In genomic region chr16:32635314-32635713, GRCm38 (mm10) we compare ENCODE assay signal across 14 mouse cellular contexts. TPM values are rescaled to one million over a fixed set of nuclear protein-coding genes. Genes with fewer than 3 reads are reported as not detected.
DNase-seq lines count a peak whose midpoint lies in the region; ATAC-seq and TF ChIP-seq lines count a peak whose summit lies in the region.
"Had no signal": no experiment of that assay in that cellular context is flagged by ENCODE, and none has a peak within 500 bp of the region (broad histone marks: within the 10 kb centered on the region; RNA-seq: fewer than 3 reads in every experiment).

No protein-coding gene starts in this region.

- no peak; the same call in 1 of the 2 replicates for TF ChIP-seq RAD21 in MEL (IDR thresholded peaks at IDR 0.05; ENCODE audit: low read depth, low read length)

- H3K4me3 ChIP-seq in hindbrain, embryonic 14.5 days (replicated peaks; ENCODE audit: low read length): no peak overlapping the region
- no peak overlapping the region for H3K4me3 ChIP-seq in hindbrain, embryonic 12.5 days
- H3K4me3 ChIP-seq in lung, embryonic 14.5 days (ENCODE audit: low read depth, low read length): no peak overlapping the region
- no peak overlapping the region for H3K4me3 ChIP-seq in MEL (ENCODE audit: control insufficient read depth in 1 of 2, insufficient read depth in 1 of 2, low read depth in 2 of 2, low read length in 2 of 2)
- H3K4me3 ChIP-seq: erythroblast, embryonic 14.5 days; heart, embryonic 10.5 days; midbrain, embryonic 15.5 days had no signal

- no peak for TF ChIP-seq EP300 in MEL (IDR thresholded peaks at IDR 0.05; ENCODE audit: low read depth in 1 of 2, low read length in 2 of 2)

- H3K27ac ChIP-seq in hindbrain, embryonic 14.5 days: no peak overlapping the region
- no peak overlapping the region for H3K27ac ChIP-seq in hindbrain, embryonic 12.5 days
- no peak overlapping the region for H3K27ac ChIP-seq in lung, embryonic 14.5 days (ENCODE audit: low read depth)
- no peak overlapping the region for H3K27ac ChIP-seq in MEL (ENCODE audit: control insufficient read depth, low read depth, low read length)
- H3K27ac ChIP-seq: heart, embryonic 10.5 days; midbrain, embryonic 15.5 days had no signal

- no peaks in the 10 kb centered on the region for H3K79me2 ChIP-seq in MEL (ENCODE audit: control insufficient read depth, insufficient read depth, low read length, poor library complexity)

- H3K9me3 ChIP-seq in hindbrain, embryonic 14.5 days (ENCODE audit: control insufficient read depth, low read length): no peaks in the 10 kb centered on the region
- H3K9me3 ChIP-seq in hindbrain, embryonic 12.5 days (replicated peaks): no peaks in the 10 kb centered on the region
- H3K9me3 ChIP-seq in lung, embryonic 14.5 days (ENCODE audit: low read depth, low read length): no peaks in the 10 kb centered on the region
- H3K9me3 ChIP-seq in MEL (replicated peaks; ENCODE audit: insufficient read depth, low read length): no peaks in the 10 kb centered on the region
- H3K9me3 ChIP-seq: heart, embryonic 10.5 days; midbrain, embryonic 15.5 days had no signal

- no peaks in the 10 kb centered on the region for H3K27me3 ChIP-seq in hindbrain, embryonic 14.5 days (ENCODE audit: control insufficient read depth, insufficient read depth, low read length)
- H3K27me3 ChIP-seq in hindbrain, embryonic 12.5 days: no peaks in the 10 kb centered on the region
- no peaks in the 10 kb centered on the region for H3K27me3 ChIP-seq in lung, embryonic 14.5 days (ENCODE audit: insufficient read depth, low read length)
- H3K27me3 ChIP-seq in MEL (ENCODE audit: control insufficient read depth in 1 of 2, insufficient read depth in 2 of 2, low read length in 2 of 2): no peaks in the 10 kb centered on the region
- H3K27me3 ChIP-seq: midbrain, embryonic 15.5 days had no signal

- no peak for TF ChIP-seq POLR2A in MEL (IDR thresholded peaks at IDR 0.05; ENCODE audit: control insufficient read depth in 1 of 2, insufficient read depth in 1 of 2, low read depth in 1 of 2, low read length in 2 of 2, poor library complexity in 1 of 2)
- no peak for TF ChIP-seq POLR2A in brain, embryonic 14.5 days (IDR thresholded peaks at IDR 0.05; ENCODE audit: borderline replicate concordance, extremely low read depth, insufficient read depth, insufficient read length, poor library complexity, severe bottlenecking)

- DNase-seq in hindbrain, embryonic 14.5 days (ENCODE audit: low spot score): peak; percentile 55
- peak; percentile 64 for DNase-seq in lung, embryonic 14.5 days
- no peak for DNase-seq in lung, postnatal 4 days
- DNase-seq in MEL (ENCODE audit: low read depth, low spot score): no peak
- DNase-seq in brain, embryonic 14.5 days (ENCODE audit: low read depth): peak; percentile 86
- no peak for DNase-seq in spleen, adult 12 weeks (ENCODE audit: low spot score)
- DNase-seq: cerebellum, postnatal 36 days; lung, adult 18-20 months; thymus, postnatal 25 days had no signal

- peaks cover 27% of the 10 kb centered on the region for H3K36me3 ChIP-seq in hindbrain, embryonic 14.5 days (replicated peaks; ENCODE audit: control insufficient read depth, insufficient read depth)
- peaks cover 18% of the 10 kb centered on the region for H3K36me3 ChIP-seq in hindbrain, embryonic 12.5 days
- peaks cover 18% of the 10 kb centered on the region for H3K36me3 ChIP-seq in lung, embryonic 14.5 days (ENCODE audit: insufficient read depth)
- H3K36me3 ChIP-seq in MEL (ENCODE audit: control insufficient read depth in 1 of 2, insufficient read depth in 2 of 2, low read length in 2 of 2): peaks cover 17 to 22% of the 10 kb centered on the region in 2 experiments

- no peak overlapping the region for H3K4me2 ChIP-seq in hindbrain, embryonic 14.5 days (replicated peaks)
- no peak overlapping the region for H3K4me2 ChIP-seq in hindbrain, embryonic 12.5 days (replicated peaks)
- no peak overlapping the region for H3K4me2 ChIP-seq in lung, embryonic 14.5 days
- H3K4me2 ChIP-seq: midbrain, embryonic 15.5 days had no signal

- 72% methylated on average over 3 of the region's 3 CpGs for WGBS in hindbrain, embryonic 14.5 days
- 79% methylated on average over 3 of the region's 3 CpGs for WGBS in hindbrain, embryonic 12.5 days
- whole genome bisulfite sequencing in lung, embryonic 14.5 days: 55% methylated on average over 3 of the region's 3 CpGs

- H3K4me1 ChIP-seq in hindbrain, embryonic 14.5 days (replicated peaks; ENCODE audit: control insufficient read depth, insufficient read depth, low read length): no peaks in the 10 kb centered on the region
- H3K4me1 ChIP-seq in hindbrain, embryonic 12.5 days: no peaks in the 10 kb centered on the region
- H3K4me1 ChIP-seq in lung, embryonic 14.5 days (ENCODE audit: insufficient read depth): no peaks in the 10 kb centered on the region
- H3K4me1 ChIP-seq in MEL (ENCODE audit: control insufficient read depth in 1 of 2, insufficient read depth in 2 of 2, low read length in 2 of 2): peaks cover 0 to 13% of the 10 kb centered on the region in 2 experiments; a peak in 2 of 4 replicates
- H3K4me1 ChIP-seq: midbrain, embryonic 15.5 days had no signal

- no peak overlapping the region for H3K9ac ChIP-seq in hindbrain, embryonic 14.5 days
- H3K9ac ChIP-seq in hindbrain, embryonic 12.5 days: no peak overlapping the region
- no peak overlapping the region for H3K9ac ChIP-seq in lung, embryonic 14.5 days
- no peak overlapping the region for H3K9ac ChIP-seq in MEL (ENCODE audit: control insufficient read depth, low read depth, low read length, poor library complexity, severe bottlenecking)
- H3K9ac ChIP-seq: midbrain, embryonic 15.5 days had no signal

- peak; percentile 64; the same call in 1 of the 2 replicates for ATAC-seq in hindbrain, embryonic 14.5 days (ENCODE audit: low FRiP score)
- no peak for ATAC-seq in hindbrain, embryonic 12.5 days (ENCODE audit: low FRiP score)
- ATAC-seq in lung, embryonic 14.5 days (ENCODE audit: insufficient read depth): peak; percentile 68
- ATAC-seq: inflammation-experienced regulatory T-cells, adult 6 months; midbrain, embryonic 15.5 days had no signal

- peak; percentile 54 for TF ChIP-seq CTCF in lung, embryonic 14.5 days (IDR thresholded peaks at IDR 0.05; ENCODE audit: low read depth)
- peak; percentile 18 to 32 (median 30); a peak in 4 of 6 replicates for TF ChIP-seq CTCF in MEL (IDR thresholded peaks at IDR 0.05 in 2 of 3, conservative IDR thresholded peaks at IDR 0.05 in 1 of 3; ENCODE audit: control insufficient read depth in 1 of 3, insufficient read depth in 1 of 3, low read depth in 2 of 3, low read length in 3 of 3, poor library complexity in 1 of 3, severe bottlenecking in 1 of 3)
- TF ChIP-seq CTCF in brain, embryonic 14.5 days (IDR thresholded peaks at IDR 0.05; ENCODE audit: borderline replicate concordance, extremely low read depth, insufficient read depth, insufficient read length): peak; percentile 31; the same call in 1 of the 2 replicates

TF ChIP-seq in MEL, 35 proteins besides CTCF, POLR2A, EP300 and RAD21:
- TF ChIP-seq MAX (IDR thresholded peaks at IDR 0.05; ENCODE audit: low read length) (no peak), SMC3 (IDR thresholded peaks at IDR 0.05; ENCODE audit: low read depth, low read length) (peak; percentile 37)

RNA-seq across cellular contexts. Expression of gene Tnk2, which starts 8.4 kb away (rescaled TPM):
- polyA plus RNA-seq in hindbrain, embryonic 14.5 days (2014; fragmentation: Nextera tagmentation; extraction: Ambion mirVana): 17.4 and 20.0 TPM in 2 replicates
- polyA plus RNA-seq in hindbrain, embryonic 12.5 days (2016; fragmentation: Nextera tagmentation; extraction: Ambion mirVana): 15.6 and 17.2 TPM in 2 replicates
- polyA plus RNA-seq in lung, embryonic 14.5 days (2014; fragmentation: Nextera tagmentation; extraction: Ambion mirVana): 20.0 and 21.6 TPM in 2 replicates
- total RNA-seq in MEL (2012; rRNA removed): 30.3 and 34.8 TPM in 2 replicates
- 10 to 100 TPM in 1 of 2 experiments, not detected in 1; 77.0 TPM for polyA plus RNA-seq in MEL (2012; ENCODE audit: insufficient read depth in 1 of 2, insufficient read length in 2 of 2, low read depth in 1 of 2, low replicate concordance in 2 of 2, missing spikeins in 1 of 2)
- 127 and 134 TPM in 2 replicates for polyA plus RNA-seq in brain, embryonic 14.5 days (2012; rRNA removed)

RNA-seq across cellular contexts. Expression of gene Tfrc, which starts 26.6 kb away (rescaled TPM):
- 54.0 and 65.1 TPM in 2 replicates for polyA plus RNA-seq in hindbrain, embryonic 14.5 days (2014; fragmentation: Nextera tagmentation; extraction: Ambion mirVana)
- 44.4 and 55.4 TPM in 2 replicates for polyA plus RNA-seq in hindbrain, embryonic 12.5 days (2016; fragmentation: Nextera tagmentation; extraction: Ambion mirVana)
- polyA plus RNA-seq in lung, embryonic 14.5 days (2014; fragmentation: Nextera tagmentation; extraction: Ambion mirVana): 64.5 and 71.2 TPM in 2 replicates
- total RNA-seq in MEL (2012; rRNA removed): 156 and 234 TPM in 2 replicates
- 100 to 1,000 TPM in 1 of 2 experiments, 10 to 100 TPM in 1; 90.9 to 106 TPM for polyA plus RNA-seq in MEL (2012; ENCODE audit: insufficient read depth in 1 of 2, insufficient read length in 2 of 2, low read depth in 1 of 2, low replicate concordance in 2 of 2, missing spikeins in 1 of 2)
- 49.0 and 52.2 TPM in 2 replicates for polyA plus RNA-seq in brain, embryonic 14.5 days (2012; rRNA removed)

Comparison
In these comparisons a context has a peak if more than half of its experiments do, and no peak if none do; other contexts are left out.
1. DNase-seq: peak in hindbrain, embryonic 14.5 days (single experiment), lung, embryonic 14.5 days (single experiment) and brain, embryonic 14.5 days (single experiment); none in lung, postnatal 4 days (0 of 2), MEL (single experiment) and spleen, adult 12 weeks (single experiment).
2. Peak in every context shown above with its lines, with median percentiles within 50 percentile points of each other: CTCF ChIP-seq.